Mouse (Mus musculus) megakaryocyte-erythroid progenitor cell, adult 5-6 weeks (primary cell): ENCODE results near the gene Zfp609. TPM values are rescaled to one million over a fixed set of nuclear protein-coding genes. Genes with fewer than 3 reads are reported as not detected.
"Not testable (repeated sequence)": the region's sequence is repeated elsewhere in the genome, so short reads cannot be mapped to it uniquely, and the experiment has no call there.

Experiments used
- ATAC-seq: replicated peaks from 2 replicates; pipeline ENCODE4 v1.8.0; 2016; ENCODE audit warnings: mild to moderate bottlenecking, inconsistent platforms; ENCODE audit not compliant: severe bottlenecking, poor library complexity, low FRiP score, low TSS enrichment
- total RNA-seq, 2 experiments: library from RNA; stranded (forward) in 1 of 2; stranded (reverse) in 1 of 2; fragments of 200-1000, 215-1000 nt in 1 of 2; fragments of >200 nt in 1 of 2; fragmentation: Nextera tagmentation in 1 of 2; gene quantifications; 2 replicates each; pipeline ENCODE4 v1.2.3; 2014 to 2017

Zfp609 gene
- total RNA-seq, 2 experiments from 2014 or later: 13.8 to 25.5 TPM

- peak; percentile 84 for ATAC-seq
Measured at GRCm38 (mm10) chr9:65741066-65741852, 86.1 kb downstream of the Zfp609 start.

- ATAC-seq: no peak
Measured at GRCm38 (mm10) chr9:65734931-65735330, 92.4 kb downstream of the Zfp609 start.

GRCm38 (mm10) chr9:65728588-65728987 is 98.8 kb downstream of the Zfp609 start:
- ATAC-seq: no peak

- no peak for ATAC-seq
Measured at GRCm38 (mm10) chr9:65727491-65727890, 99.9 kb downstream of the Zfp609 start.

GRCm38 (mm10) chr9:65726431-65726830 is 100.9 kb downstream of the Zfp609 start:
- ATAC-seq: no peak

GRCm38 (mm10) chr9:65725291-65725622 is 102.1 kb downstream of the Zfp609 start:
- ATAC-seq: peak; percentile 44; the same call in 1 of the 2 replicates

GRCm38 (mm10) chr9:65724471-65725290 is 102.7 kb downstream of the Zfp609 start:
- no peak for ATAC-seq

GRCm38 (mm10) chr9:65721161-65721566 is 106.2 kb downstream of the Zfp609 start:
- ATAC-seq: no peak

- no peak for ATAC-seq
Measured at GRCm38 (mm10) chr9:65718195-65718594, 109.2 kb downstream of the Zfp609 start.

- ATAC-seq: no peak
Measured at GRCm38 (mm10) chr9:65703926-65704595, 123.3 kb downstream of the Zfp609 start.

- ATAC-seq: no peak
Measured at GRCm38 (mm10) chr9:65703241-65703640, 124.1 kb downstream of the Zfp609 start.

- ATAC-seq: no peak
Measured at GRCm38 (mm10) chr9:65702286-65702685, 125.1 kb downstream of the Zfp609 start.

- peak; percentile 42 for ATAC-seq
Measured at GRCm38 (mm10) chr9:65700504-65700903, 126.9 kb downstream of the Zfp609 start.

GRCm38 (mm10) chr9:65697992-65698391 is 129.4 kb downstream of the Zfp609 start:
- no peak for ATAC-seq

GRCm38 (mm10) chr9:65697356-65697755 is 130.0 kb downstream of the Zfp609 start:
- ATAC-seq: no peak

- ATAC-seq: no peak
Measured at GRCm38 (mm10) chr9:65696337-65696736, 131.0 kb downstream of the Zfp609 start.

- ATAC-seq: peak; percentile 21; the same call in 1 of the 2 replicates
Measured at GRCm38 (mm10) chr9:65695646-65696045, 131.7 kb downstream of the Zfp609 start.

GRCm38 (mm10) chr9:65692959-65693603 is 134.3 kb downstream of the Zfp609 start:
- ATAC-seq: no peak

GRCm38 (mm10) chr9:65692466-65692865 is 134.9 kb downstream of the Zfp609 start:
- no peak for ATAC-seq

GRCm38 (mm10) chr9:65689869-65690268 is 137.5 kb downstream of the Zfp609 start:
- ATAC-seq: not testable (repeated sequence)
